14 mouse cellular contexts compared by ENCODE assay signal in the genomic region with DNA sequence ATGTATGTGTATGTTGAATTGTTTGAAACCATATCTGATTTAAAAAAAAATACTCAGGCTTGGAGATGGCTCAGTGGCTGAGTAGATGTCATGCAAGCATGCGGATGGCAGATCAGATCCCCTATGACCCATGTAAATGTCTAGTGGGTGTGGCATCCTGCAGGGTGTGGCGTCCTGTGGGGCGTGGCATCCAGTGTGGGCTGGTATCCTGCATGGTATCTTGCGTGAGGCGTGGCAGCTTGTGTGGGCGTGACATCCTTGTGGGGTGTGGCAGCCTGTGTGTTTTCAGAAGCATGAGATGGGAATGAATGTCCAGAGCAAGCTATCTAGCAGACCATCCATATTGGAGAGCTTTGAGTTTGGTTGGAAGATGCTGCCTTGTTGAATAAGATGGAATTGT.
"Had no signal": no experiment of that assay in that cellular context is flagged by ENCODE, and none has a peak within 500 bp of the region (broad histone marks: within the 10 kb centered on the region; RNA-seq: fewer than 3 reads in every experiment).

No protein-coding gene starts in this region.

- ATAC-seq: inflammation-experienced regulatory T-cells, adult 6 months; intestine, postnatal 0 days had no signal

- H3K4me2 ChIP-seq: limb, embryonic 15.5 days; liver, embryonic 15.5 days; lung, embryonic 14.5 days; neural tube, embryonic 13.5 days had no signal

- H3K4me1 ChIP-seq: liver, embryonic 15.5 days; neural tube, embryonic 13.5 days had no signal

- H3K9me3 ChIP-seq: limb, embryonic 15.5 days; liver, embryonic 15.5 days; neural tube, embryonic 13.5 days had no signal

- DNase-seq: kidney, adult 8-10 months; kidney, postnatal 25 days; layer of hippocampus, adult 9-11 months; layer of hippocampus, postnatal 36 days; lung, embryonic 14.5 days; midbrain, embryonic 14.5 days; retina, postnatal 1 day; right cerebral cortex, postnatal 4 days; spleen, adult 18-20 months had no signal

- H3K27me3 ChIP-seq: limb, embryonic 15.5 days; liver, embryonic 15.5 days; neural tube, embryonic 13.5 days had no signal

- H3K27ac ChIP-seq: limb, embryonic 15.5 days; liver, embryonic 15.5 days; neural tube, embryonic 13.5 days had no signal

- H3K36me3 ChIP-seq: limb, embryonic 15.5 days; liver, embryonic 15.5 days; neural tube, embryonic 13.5 days had no signal

- H3K4me3 ChIP-seq: limb, embryonic 15.5 days; liver, embryonic 15.5 days; neural tube, embryonic 13.5 days had no signal

- H3K9ac ChIP-seq: limb, embryonic 15.5 days; liver, embryonic 15.5 days; lung, embryonic 14.5 days; neural tube, embryonic 13.5 days had no signal
